Mouse (Mus musculus) small intestine, adult 2 months (tissue): Measurements from ENCODE around the gene Jmy.

ENCODE experiments used
- CTCF ChIP-seq: fragments of 200-500 bp; IDR thresholded peaks from 2 replicates; pipeline ENCODE4 v1.5.1; 2012; ENCODE audit warnings: low read depth, mild to moderate bottlenecking, control low read depth, inconsistent platforms, low read length, moderate library complexity, mixed read lengths; ENCODE audit not compliant: insufficient replicate concordance, insufficient read length; ENCODE audit errors: extremely low read depth
- POLR2A ChIP-seq: fragments of 200-500 bp; IDR thresholded peaks from 2 replicates; pipeline ENCODE4 v1.6.1; 2012; ENCODE audit warnings: low read depth, mild to moderate bottlenecking, control low read depth, inconsistent platforms, low read length, moderate library complexity

DNA sequence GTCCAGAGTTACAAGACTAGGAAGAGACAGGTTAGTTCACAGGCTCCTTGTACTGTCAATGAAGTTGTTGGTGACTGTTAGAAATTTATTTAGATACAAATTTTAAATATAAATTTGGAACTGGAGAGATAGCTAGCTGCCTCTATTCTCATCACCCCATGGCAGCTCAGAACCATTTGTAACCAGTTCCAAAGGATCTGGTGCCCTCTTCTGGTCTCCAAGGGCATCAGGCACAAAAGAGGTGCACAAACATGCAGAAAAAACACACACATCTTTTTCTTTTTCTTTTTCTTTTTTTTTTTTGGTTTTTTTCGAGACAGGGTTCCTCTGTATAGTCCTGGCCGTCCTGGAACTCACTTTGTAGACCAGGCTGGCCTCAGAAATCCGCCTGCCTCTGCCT is 18.5 kb downstream of the Jmy start:
- TF ChIP-seq POLR2A (no peak), CTCF (no peak)
